Mouse (Mus musculus): ENCODE measurements at regions not wholly inside any gene's neighbourhood (a gene's known extent, or its start where the extent isn't known, plus 50 kb on each side); places are given as distances from the start of the nearest gene placed in this dataset.

GRCm38 (mm10) chr15:38569011-38569640, 1143.8 kb downstream of the 4930447A16Rik start:
- Histone ChIP-seq H3K27me3 (ENCODE audit: control insufficient read depth, insufficient read depth, low read length, poor library complexity, severe bottlenecking) (no peaks in the 10 kb centered on the region), H3K36me3 (ENCODE audit: control insufficient read depth, insufficient read depth, low read length, poor library complexity, severe bottlenecking) (no peaks in the 10 kb centered on the region)
- DNase-seq (ENCODE audit: low read depth, low spot score), result no peak

DNA sequence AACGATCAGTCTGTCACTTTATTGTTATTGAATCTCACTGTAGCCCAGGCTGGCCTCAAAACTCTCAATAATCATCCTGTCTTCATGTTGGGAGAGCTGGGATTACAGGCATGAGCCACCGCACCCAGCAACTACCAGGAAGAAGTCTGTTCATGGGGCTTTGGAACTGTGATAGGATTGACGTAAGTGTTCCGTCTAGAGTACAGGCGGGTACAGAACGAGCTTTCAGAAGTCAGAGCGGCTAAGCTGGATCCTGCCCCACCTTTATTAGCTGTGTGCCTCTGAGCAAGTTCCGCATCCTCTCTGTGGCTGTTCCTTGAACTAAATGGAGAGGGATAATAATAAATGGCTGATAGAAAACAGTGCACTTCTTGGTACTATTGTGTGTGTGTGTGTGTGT, 1144.8 kb downstream of the 4930447A16Rik start:
- no peak for DNase-seq (ENCODE audit: low read depth, low spot score)
- no peaks in the 10 kb centered on the region for H3K36me3 ChIP-seq (ENCODE audit: control insufficient read depth, insufficient read depth, low read length, poor library complexity, severe bottlenecking)

GRCm38 (mm10) chr15:38570735-38571134, 1145.4 kb downstream of the 4930447A16Rik start:
- no peak for DNase-seq (ENCODE audit: low read depth, low spot score)
- H3K27me3 ChIP-seq (ENCODE audit: control insufficient read depth, insufficient read depth, low read length, poor library complexity, severe bottlenecking), result no peaks in the 10 kb centered on the region
- no peaks in the 10 kb centered on the region for H3K36me3 ChIP-seq (ENCODE audit: control insufficient read depth, insufficient read depth, low read length, poor library complexity, severe bottlenecking)

More for the DNA sequence above, 1144.8 kb downstream of the 4930447A16Rik start:
- no peaks in the 10 kb centered on the region for H3K27me3 ChIP-seq (ENCODE audit: control insufficient read depth, insufficient read depth, low read length, poor library complexity, severe bottlenecking)

DNA sequence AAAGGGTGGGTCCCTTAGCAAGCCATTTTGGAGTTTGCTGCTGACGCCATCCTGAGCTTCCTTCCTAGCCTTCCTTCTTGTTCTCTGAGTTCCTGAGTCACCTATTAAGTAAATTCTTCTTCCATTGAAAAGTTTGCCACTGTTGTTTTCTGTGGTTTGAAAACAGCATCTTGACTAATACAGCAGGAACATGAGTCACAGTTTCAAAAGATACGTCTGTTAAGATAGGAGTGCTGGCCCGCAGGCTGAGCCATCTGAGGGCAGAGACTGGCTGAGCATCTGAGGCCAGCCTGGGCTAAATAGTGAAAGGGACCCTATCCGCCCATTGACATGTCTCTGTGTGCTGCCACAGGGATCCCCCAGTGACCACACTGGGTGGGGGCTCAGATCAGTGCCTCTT, 1147.3 kb downstream of the 4930447A16Rik start:
- DNase-seq (ENCODE audit: low read depth, low spot score), result no peak

GRCm38 (mm10) chr15:38574447-38574846, 1149.1 kb downstream of the 4930447A16Rik start:
- DNase-seq (ENCODE audit: low read depth, low spot score), result no peak
- Histone ChIP-seq H3K27me3 (ENCODE audit: control insufficient read depth, insufficient read depth, low read length, poor library complexity, severe bottlenecking) (no peaks in the 10 kb centered on the region), H3K36me3 (ENCODE audit: control insufficient read depth, insufficient read depth, low read length, poor library complexity, severe bottlenecking) (no peaks in the 10 kb centered on the region)

More for the DNA sequence above, 1147.3 kb downstream of the 4930447A16Rik start:
- Histone ChIP-seq H3K27me3 (ENCODE audit: control insufficient read depth, insufficient read depth, low read length, poor library complexity, severe bottlenecking) (no peaks in the 10 kb centered on the region), H3K36me3 (ENCODE audit: control insufficient read depth, insufficient read depth, low read length, poor library complexity, severe bottlenecking) (no peaks in the 10 kb centered on the region)

- H3K27me3 ChIP-seq (ENCODE audit: control insufficient read depth, insufficient read depth, low read length, poor library complexity, severe bottlenecking), result no peaks in the 10 kb centered on the region
- no peaks in the 10 kb centered on the region for H3K36me3 ChIP-seq (ENCODE audit: control insufficient read depth, insufficient read depth, low read length, poor library complexity, severe bottlenecking)
- no peak for DNase-seq (ENCODE audit: low read depth, low spot score)
Observed at GRCm38 (mm10) chr15:38575254-38575653, 1149.9 kb downstream of the 4930447A16Rik start.

DNA sequence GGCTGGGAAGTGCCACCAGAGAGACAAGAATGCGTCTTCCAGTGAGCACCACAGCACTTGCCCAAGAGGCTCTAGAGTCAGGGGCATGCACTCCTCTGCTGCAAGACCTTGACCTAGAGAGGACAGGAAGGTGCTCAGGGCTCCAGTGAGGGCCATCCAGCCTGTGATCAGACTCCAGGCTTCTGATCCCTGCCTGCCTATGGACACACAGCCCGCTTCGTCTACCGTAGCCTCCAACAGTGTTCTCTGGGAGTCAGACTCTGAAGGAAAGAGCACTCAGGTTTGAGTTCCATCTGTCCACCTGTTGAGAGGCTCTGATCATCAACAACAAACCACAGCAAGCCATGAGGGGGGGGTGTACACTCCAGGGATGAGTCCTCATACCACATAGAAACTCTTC, 1152.3 kb downstream of the 4930447A16Rik start:
- no peaks in the 10 kb centered on the region for H3K27me3 ChIP-seq (ENCODE audit: control insufficient read depth, insufficient read depth, low read length, poor library complexity, severe bottlenecking)
- no peak for DNase-seq (ENCODE audit: low read depth, low spot score)
- no peaks in the 10 kb centered on the region for H3K36me3 ChIP-seq (ENCODE audit: control insufficient read depth, insufficient read depth, low read length, poor library complexity, severe bottlenecking)

DNA sequence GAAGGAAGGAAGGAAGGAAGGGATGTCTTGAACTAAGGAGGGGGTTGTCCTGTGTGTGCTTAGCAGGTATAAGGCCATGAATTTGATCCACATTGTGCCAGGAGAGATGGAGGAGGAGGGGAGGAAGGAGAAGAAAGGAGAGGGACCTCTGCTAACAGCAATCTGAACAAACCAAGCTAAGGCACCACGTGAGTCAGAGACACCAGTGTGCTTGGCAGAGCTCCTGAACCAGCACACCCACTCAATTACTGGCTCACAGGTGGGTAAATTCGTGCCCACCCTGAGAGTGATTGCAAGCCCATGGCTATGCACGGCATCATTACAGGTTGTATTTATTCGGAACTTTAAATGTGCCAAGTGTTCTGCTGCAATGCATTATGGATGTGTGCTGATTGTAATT, 1154.1 kb downstream of the 4930447A16Rik start:
- no peaks in the 10 kb centered on the region for H3K36me3 ChIP-seq (ENCODE audit: control insufficient read depth, insufficient read depth, low read length, poor library complexity, severe bottlenecking)
- no peaks in the 10 kb centered on the region for H3K27me3 ChIP-seq (ENCODE audit: control insufficient read depth, insufficient read depth, low read length, poor library complexity, severe bottlenecking)
- DNase-seq (ENCODE audit: low read depth, low spot score), result no peak

DNA sequence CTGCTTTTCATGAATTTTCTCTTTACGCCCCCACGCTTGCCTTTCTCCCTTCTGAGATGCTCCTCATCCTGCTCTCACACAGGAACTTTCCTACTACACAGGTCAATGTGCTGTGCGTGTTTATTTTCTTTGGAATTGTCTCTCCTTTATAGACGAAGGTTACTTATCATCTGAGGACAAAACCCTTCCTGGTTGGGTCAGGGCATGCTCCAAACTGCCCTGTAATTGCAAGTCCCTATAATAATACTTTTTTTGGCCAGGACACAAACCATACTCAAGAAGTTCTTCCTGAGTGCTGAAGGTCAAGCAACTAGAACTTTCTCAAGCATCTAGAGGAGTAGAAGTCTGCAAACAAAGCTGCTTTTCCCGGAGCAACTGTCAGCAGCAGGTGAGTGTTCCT, 1158.1 kb downstream of the 4930447A16Rik start:
- Histone ChIP-seq H3K36me3 (ENCODE audit: control insufficient read depth, insufficient read depth, low read length, poor library complexity, severe bottlenecking) (no peaks in the 10 kb centered on the region), H3K27me3 (ENCODE audit: control insufficient read depth, insufficient read depth, low read length, poor library complexity, severe bottlenecking) (no peaks in the 10 kb centered on the region)
- no peak for DNase-seq (ENCODE audit: low read depth, low spot score)

GRCm38 (mm10) chr15:38584425-38584824, 1159.1 kb downstream of the 4930447A16Rik start:
- Histone ChIP-seq H3K27me3 (ENCODE audit: control insufficient read depth, insufficient read depth, low read length, poor library complexity, severe bottlenecking) (no peaks in the 10 kb centered on the region), H3K36me3 (ENCODE audit: control insufficient read depth, insufficient read depth, low read length, poor library complexity, severe bottlenecking) (no peaks in the 10 kb centered on the region)
- DNase-seq (ENCODE audit: low read depth, low spot score), result no peak

- Histone ChIP-seq H3K36me3 (ENCODE audit: control insufficient read depth, insufficient read depth, low read length, poor library complexity, severe bottlenecking) (no peaks in the 10 kb centered on the region), H3K27me3 (ENCODE audit: control insufficient read depth, insufficient read depth, low read length, poor library complexity, severe bottlenecking) (no peaks in the 10 kb centered on the region)
- no peak for DNase-seq (ENCODE audit: low read depth, low spot score)
Observed at GRCm38 (mm10) chr15:38585610-38586009, 1160.3 kb downstream of the 4930447A16Rik start.

DNA sequence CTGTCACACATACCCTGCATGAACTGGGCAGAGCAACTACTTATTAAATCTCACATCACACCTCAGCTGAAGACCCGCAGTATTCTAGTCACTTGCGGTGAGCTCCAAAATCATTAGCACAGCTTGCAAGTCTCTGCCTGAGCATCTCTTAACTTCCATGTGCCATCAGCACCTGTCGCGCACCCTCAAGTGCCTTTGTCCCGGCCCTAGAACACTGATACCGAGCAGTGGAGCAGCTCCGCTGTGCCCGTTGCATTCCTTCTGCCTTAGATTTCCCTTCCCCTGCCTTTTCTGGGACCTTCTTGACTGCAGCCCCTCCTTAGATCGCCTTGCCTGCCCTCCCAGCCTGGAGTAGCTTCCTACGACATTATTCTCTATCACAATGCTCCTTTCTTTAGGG, 1161.2 kb downstream of the 4930447A16Rik start:
- H3K36me3 ChIP-seq (ENCODE audit: control insufficient read depth, insufficient read depth, low read length, poor library complexity, severe bottlenecking), result no peaks in the 10 kb centered on the region
- no peaks in the 10 kb centered on the region for H3K27me3 ChIP-seq (ENCODE audit: control insufficient read depth, insufficient read depth, low read length, poor library complexity, severe bottlenecking)
- DNase-seq (ENCODE audit: low read depth, low spot score), result no peak

DNA sequence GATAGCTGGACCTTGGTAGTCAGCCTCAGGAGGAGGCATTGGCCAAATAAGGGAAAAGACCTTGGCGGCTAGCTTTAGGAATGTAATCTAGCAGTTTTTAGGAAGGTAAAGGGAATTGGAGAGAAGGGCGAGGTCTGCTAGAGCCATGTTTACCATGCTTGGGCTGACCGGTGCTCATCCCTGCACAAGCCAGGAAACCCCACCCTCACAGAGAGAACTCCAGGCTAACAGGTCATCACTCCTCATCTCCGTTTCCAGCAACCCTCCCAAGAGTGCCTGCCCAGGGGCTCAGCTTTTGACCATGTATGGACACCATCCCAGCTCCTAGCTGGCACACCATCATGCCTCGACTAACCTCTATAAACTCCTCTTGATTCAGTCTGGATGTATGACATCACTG, 1162.9 kb downstream of the 4930447A16Rik start:
- no peaks in the 10 kb centered on the region for H3K27me3 ChIP-seq (ENCODE audit: control insufficient read depth, insufficient read depth, low read length, poor library complexity, severe bottlenecking)
- no peaks in the 10 kb centered on the region for H3K36me3 ChIP-seq (ENCODE audit: control insufficient read depth, insufficient read depth, low read length, poor library complexity, severe bottlenecking)
- DNase-seq (ENCODE audit: low read depth, low spot score), result no peak

DNA sequence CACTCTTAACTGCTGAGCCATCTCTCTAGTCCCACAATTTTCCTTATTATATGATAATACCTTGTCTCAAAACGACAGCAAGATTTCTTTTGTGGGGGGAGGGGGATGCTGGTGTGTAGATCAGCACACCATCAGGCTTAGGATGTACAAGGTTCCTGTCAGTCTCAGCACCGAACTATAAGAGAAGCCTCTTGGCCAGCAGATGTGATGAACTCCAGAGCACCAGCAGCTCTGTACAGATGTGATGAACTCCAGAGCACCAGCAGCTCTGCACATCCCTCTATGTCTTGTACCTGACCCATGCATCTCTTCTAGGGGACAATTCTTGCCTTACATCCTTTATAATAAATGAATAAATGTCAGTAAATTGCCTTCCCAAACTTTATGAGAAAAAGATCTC, 1163.7 kb downstream of the 4930447A16Rik start:
- Histone ChIP-seq H3K36me3 (ENCODE audit: control insufficient read depth, insufficient read depth, low read length, poor library complexity, severe bottlenecking) (no peaks in the 10 kb centered on the region), H3K27me3 (ENCODE audit: control insufficient read depth, insufficient read depth, low read length, poor library complexity, severe bottlenecking) (no peaks in the 10 kb centered on the region)
- DNase-seq (ENCODE audit: low read depth, low spot score), result no peak

- no peaks in the 10 kb centered on the region for H3K36me3 ChIP-seq (ENCODE audit: control insufficient read depth, insufficient read depth, low read length, poor library complexity, severe bottlenecking)
- no peaks in the 10 kb centered on the region for H3K27me3 ChIP-seq (ENCODE audit: control insufficient read depth, insufficient read depth, low read length, poor library complexity, severe bottlenecking)
- no peak for DNase-seq (ENCODE audit: low read depth, low spot score)
Observed at GRCm38 (mm10) chr15:38589675-38590074, 1164.3 kb downstream of the 4930447A16Rik start.

DNA sequence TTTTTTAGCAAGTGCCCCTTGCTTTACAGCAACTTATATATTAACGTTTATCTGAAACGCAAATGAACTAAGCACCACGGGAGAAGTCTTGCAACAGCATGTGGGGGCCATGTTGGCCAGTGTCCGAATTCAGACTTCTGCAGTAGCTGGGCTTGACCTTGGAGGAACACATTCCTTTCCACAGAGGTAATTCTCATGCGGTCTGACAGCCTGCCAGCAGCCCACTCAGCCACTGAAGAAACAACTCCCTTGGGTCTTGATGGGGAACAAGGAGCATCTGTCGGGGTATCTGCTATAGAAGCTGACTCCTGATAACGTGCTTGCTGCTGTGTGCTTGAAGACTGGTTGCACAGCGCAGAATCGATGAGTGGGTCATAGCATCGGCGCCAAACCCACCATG, 1168.7 kb downstream of the 4930447A16Rik start:
- DNase-seq (ENCODE audit: low read depth, low spot score), result no peak
- H3K27me3 ChIP-seq (ENCODE audit: control insufficient read depth, insufficient read depth, low read length, poor library complexity, severe bottlenecking), result no peaks in the 10 kb centered on the region
- no peaks in the 10 kb centered on the region for H3K36me3 ChIP-seq (ENCODE audit: control insufficient read depth, insufficient read depth, low read length, poor library complexity, severe bottlenecking)

Data from splenic B cell, adult 2 months (primary cell).